Mouse (Mus musculus): ENCODE data around the gene Ubc.

GRCm38 (mm10) chr5:125418636-125419035, 28.6 kb upstream of the Ubc start:
- TF ChIP-seq CTCF (IDR thresholded peaks at IDR 0.05; ENCODE audit: low read depth, low read length) (no peak), POLR2A (IDR thresholded peaks at IDR 0.05; ENCODE audit: borderline replicate concordance, low read depth, low read length) (no peak)
